Mouse (Mus musculus): ENCODE measurements around the gene Nat8f1. TPM values are rescaled to one million over a fixed set of nuclear protein-coding genes. Genes with fewer than 3 reads are reported as not detected.
A peak's percentile ranks its signal among the peaks of the same experiment; 100 is the strongest.
"Not testable (repeated sequence)": the region's sequence is repeated elsewhere in the genome, so short reads cannot be mapped to it uniquely, and the experiment has no call there.

Nat8f1 gene
- polyA plus RNA-seq, 1 experiment from 2014 or later = 3.4 TPM

GRCm38 (mm10) chr6:85927476-85928464 lies 12.3 kb upstream of the Nat8f1 start:
- Histone ChIP-seq H3K9ac (no peak overlapping the region), H3K4me3 (no peak overlapping the region), H3K4me1 (no peaks in the 10 kb centered on the region), H3K9me3 (replicated peaks) (no peaks in the 10 kb centered on the region), H3K36me3 (peaks cover 72% of the 10 kb centered on the region), H3K4me2 (no peak overlapping the region), H3K27ac (no peak overlapping the region), H3K27me3 (replicated peaks) (no peaks in the 10 kb centered on the region)
- WGBS (ENCODE audit: insufficient replicate concordance) = 81% methylated on average over 9 of the region's 9 CpGs
- no peak for ATAC-seq

GRCm38 (mm10) chr6:85926709-85927108 lies 11.2 kb upstream of the Nat8f1 start:
- Histone ChIP-seq H3K4me2 (no peak overlapping the region), H3K27ac (no peak overlapping the region), H3K9me3 (replicated peaks) (no peaks in the 10 kb centered on the region), H3K4me1 (no peaks in the 10 kb centered on the region), H3K27me3 (replicated peaks) (no peaks in the 10 kb centered on the region), H3K4me3 (no peak overlapping the region), H3K36me3 (peaks cover 81% of the 10 kb centered on the region), H3K9ac (no peak overlapping the region)
- 58% methylated on average over 1 of the region's 1 CpGs for WGBS (ENCODE audit: insufficient replicate concordance)
- no peak for ATAC-seq

- H3K4me1 ChIP-seq = no peaks in the 10 kb centered on the region
- no peak overlapping the region for H3K27ac ChIP-seq
- H3K4me3 ChIP-seq = no peak overlapping the region
- H3K4me2 ChIP-seq = no peak overlapping the region
- H3K36me3 ChIP-seq = peaks cover 76% of the 10 kb centered on the region
- H3K9me3 ChIP-seq (replicated peaks) = no peaks in the 10 kb centered on the region
- H3K9ac ChIP-seq = no peak overlapping the region
- ATAC-seq = no peak
- H3K27me3 ChIP-seq (replicated peaks) = no peaks in the 10 kb centered on the region
- 86% methylated on average over 1 of the region's 1 CpGs for WGBS (ENCODE audit: insufficient replicate concordance)
Observed at GRCm38 (mm10) chr6:85923643-85924042, 8.2 kb upstream of the Nat8f1 start.

- H3K27me3 ChIP-seq (replicated peaks) = no peaks in the 10 kb centered on the region
- WGBS (ENCODE audit: insufficient replicate concordance) = 87% methylated on average over 4 of the region's 4 CpGs
- H3K4me3 ChIP-seq = no peak overlapping the region
- ATAC-seq = no peak
- H3K36me3 ChIP-seq = peaks cover 37% of the 10 kb centered on the region
- no peak overlapping the region for H3K27ac ChIP-seq
- H3K4me1 ChIP-seq = peaks cover 18% of the 10 kb centered on the region
- no peak overlapping the region for H3K4me2 ChIP-seq
- no peak overlapping the region for H3K9ac ChIP-seq
- H3K9me3 ChIP-seq (replicated peaks) = no peaks in the 10 kb centered on the region
Observed at GRCm38 (mm10) chr6:85919401-85919800, 3.9 kb upstream of the Nat8f1 start.

- WGBS (ENCODE audit: insufficient replicate concordance) = 90% methylated on average over 3 of the region's 3 CpGs
- not testable (repeated sequence) for H3K9me3 ChIP-seq (replicated peaks); H3K4me3 ChIP-seq; H3K27me3 ChIP-seq (replicated peaks); H3K27ac ChIP-seq; H3K9ac ChIP-seq; H3K4me2 ChIP-seq; ATAC-seq
- Histone ChIP-seq H3K4me1 (peaks cover 23% of the 10 kb centered on the region), H3K36me3 (peaks cover 28% of the 10 kb centered on the region)
Observed at GRCm38 (mm10) chr6:85918341-85918740, 2.9 kb upstream of the Nat8f1 start.

GRCm38 (mm10) chr6:85916596-85916995 lies 1.1 kb upstream of the Nat8f1 start:
- WGBS (ENCODE audit: insufficient replicate concordance) = 77% methylated on average over 6 of the region's 6 CpGs
- Histone ChIP-seq H3K4me2 (peak overlapping the region; percentile 71), H3K4me3 (peak overlapping the region; percentile 73), H3K4me1 (peaks cover 26% of the 10 kb centered on the region), H3K27me3 (replicated peaks) (no peaks in the 10 kb centered on the region), H3K36me3 (peaks cover 13% of the 10 kb centered on the region), H3K9me3 (replicated peaks) (no peaks in the 10 kb centered on the region), H3K27ac (peak overlapping the region; percentile 90), H3K9ac (peak overlapping the region; percentile 80)
- ATAC-seq = no peak

- no peaks in the 10 kb centered on the region for H3K9me3 ChIP-seq (replicated peaks)
- no peak for ATAC-seq
Observed at GRCm38 (mm10) chr6:85915141-85915538, 347 bp downstream of the Nat8f1 start.

GRCm38 (mm10) chr6:85911587-85911986 lies 3.9 kb downstream of the Nat8f1 start, which contains the start of gene Tprkb:
TSS of gene Tprkb (plus strand) at chr6:85911865.
- H3K4me1 ChIP-seq = peaks cover 20% of the 10 kb centered on the region
- no peak within 1 kb of the TSS for H3K4me3 ChIP-seq
- no peaks in the 10 kb centered on the region for H3K36me3 ChIP-seq
- no peak for ATAC-seq
- H3K9me3 ChIP-seq (replicated peaks) = no peaks in the 10 kb centered on the region
- H3K27ac ChIP-seq = no peak within 1 kb of the TSS
- 59% methylated on average over 3 of the region's 3 CpGs for WGBS (ENCODE audit: insufficient replicate concordance)
- no peak within 1 kb of the TSS for H3K4me2 ChIP-seq
- no peak within 1 kb of the TSS for H3K9ac ChIP-seq
- peaks cover 6% of the 10 kb centered on the region; the same call in 1 of the 2 replicates for H3K27me3 ChIP-seq (replicated peaks)

More at GRCm38 (mm10) chr6:85915141-85915538, 347 bp downstream of the Nat8f1 start:
- H3K27me3 ChIP-seq (replicated peaks) = no peaks in the 10 kb centered on the region
- peak overlapping the region; percentile 71 for H3K4me2 ChIP-seq
- H3K9ac ChIP-seq = peak overlapping the region; percentile 80
- H3K27ac ChIP-seq = peak overlapping the region; percentile 90
- 5% methylated on average over 11 of the region's 11 CpGs for WGBS (ENCODE audit: insufficient replicate concordance)
- peak overlapping the region; percentile 73 for H3K4me3 ChIP-seq
- peaks cover 26% of the 10 kb centered on the region for H3K4me1 ChIP-seq
- H3K36me3 ChIP-seq = peaks cover under 1% of the 10 kb centered on the region; the same call in 1 of the 2 replicates

- H3K27ac ChIP-seq = no peak overlapping the region
- 70% methylated on average over 1 of the region's 1 CpGs for WGBS (ENCODE audit: insufficient replicate concordance)
Observed at GRCm38 (mm10) chr6:85909704-85910103, 5.8 kb downstream of the Nat8f1 start.

GRCm38 (mm10) chr6:85908341-85908740 lies 7.1 kb downstream of the Nat8f1 start:
- 0 out of 2 replicates have a peak, but pooled peaks cover 3% of the 10 kb centered on the region for H3K4me1 ChIP-seq
- H3K9ac ChIP-seq = no peak overlapping the region
- H3K36me3 ChIP-seq = no peaks in the 10 kb centered on the region
- no peak for ATAC-seq
- H3K4me2 ChIP-seq = no peak overlapping the region
- H3K4me3 ChIP-seq = no peak overlapping the region
- H3K27ac ChIP-seq = no peak overlapping the region
- peaks cover 7% of the 10 kb centered on the region; the same call in 1 of the 2 replicates for H3K27me3 ChIP-seq (replicated peaks)
- no peaks in the 10 kb centered on the region for H3K9me3 ChIP-seq (replicated peaks)
- WGBS (ENCODE audit: insufficient replicate concordance) = 44% methylated on average over 3 of the region's 3 CpGs

More at GRCm38 (mm10) chr6:85909704-85910103, 5.8 kb downstream of the Nat8f1 start:
- ATAC-seq = no peak
- Histone ChIP-seq H3K36me3 (no peaks in the 10 kb centered on the region), H3K4me2 (no peak overlapping the region), H3K4me3 (no peak overlapping the region), H3K4me1 (peaks cover 11% of the 10 kb centered on the region), H3K9me3 (replicated peaks) (no peaks in the 10 kb centered on the region), H3K9ac (no peak overlapping the region), H3K27me3 (replicated peaks) (peaks cover 7% of the 10 kb centered on the region; the same call in 1 of the 2 replicates)

- not testable (repeated sequence) for H3K9ac ChIP-seq; H3K9me3 ChIP-seq (replicated peaks); H3K36me3 ChIP-seq; H3K27me3 ChIP-seq (replicated peaks); H3K4me2 ChIP-seq; ATAC-seq; H3K4me3 ChIP-seq; H3K27ac ChIP-seq; H3K4me1 ChIP-seq
- WGBS (ENCODE audit: insufficient replicate concordance) = 56% methylated on average over 2 of the region's 2 CpGs
Observed at GRCm38 (mm10) chr6:85906911-85907351, 8.6 kb downstream of the Nat8f1 start.

- Histone ChIP-seq H3K4me3 (peak within 1 kb of the TSS; percentile 55), H3K4me2 (peak within 1 kb of the TSS; percentile 63), H3K9ac (peak within 1 kb of the TSS; percentile 36; the same call in 1 of the 2 replicates)
- not testable (repeated sequence) for H3K27ac ChIP-seq; H3K27me3 ChIP-seq (replicated peaks); H3K4me1 ChIP-seq; H3K36me3 ChIP-seq; H3K9me3 ChIP-seq (replicated peaks)
- peak; percentile 80 for ATAC-seq
- 11% methylated on average over 20 of the region's 20 CpGs for WGBS (ENCODE audit: insufficient replicate concordance)
Observed at GRCm38 (mm10) chr6:85904642-85905061, 10.8 kb downstream of the Nat8f1 start, which contains the start of gene Nat8f4. TSS of gene Nat8f4 (minus strand) at chr6:85904884.
